Mouse (Mus musculus): ENCODE measurements around the gene Proca1.
"Not testable (repeated sequence)": the region's sequence is repeated elsewhere in the genome, so short reads cannot be mapped to it uniquely, and the experiment has no call there.

Proca1 gene

GRCm38 (mm10) chr11:78182961-78183844 lies 10.0 kb upstream of the Proca1 start, which contains the start of gene Rpl23a:
Gene Rpl23a, minus strand, starts transcription at chr11:78183584.
- peak; percentile 78 to 88 for DNase-seq

DNA sequence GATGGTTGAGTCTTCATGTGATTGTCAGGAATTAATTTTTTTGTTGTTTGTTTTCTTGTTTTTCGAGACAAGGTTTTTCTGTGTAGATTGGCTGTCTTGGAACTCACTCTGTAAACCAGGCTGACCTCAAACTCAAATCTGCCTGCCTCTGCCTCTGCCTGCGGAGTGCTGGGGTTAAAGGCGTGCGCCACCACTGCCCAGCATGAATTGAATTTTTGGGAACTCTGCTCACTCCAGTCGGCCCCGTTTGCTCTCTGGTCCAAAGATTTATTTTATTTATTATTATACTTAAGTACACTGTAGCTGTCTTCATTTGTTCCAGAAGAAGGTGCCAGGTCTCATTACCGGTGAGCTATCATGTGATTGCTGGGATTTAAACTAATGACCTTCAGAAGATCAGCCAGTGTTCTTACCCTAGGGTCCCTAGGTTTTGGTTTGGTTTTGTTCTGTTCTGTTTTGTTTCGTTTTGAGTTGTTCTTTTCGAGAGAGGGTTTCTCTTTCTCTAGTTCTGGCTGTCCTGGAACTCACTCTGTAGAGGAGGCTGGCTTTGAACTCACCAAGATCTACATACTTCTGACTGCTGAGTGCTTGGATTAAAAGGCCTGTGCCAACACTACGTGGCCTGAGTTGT lies 9.2 kb upstream of the Proca1 start:
- no peak for DNase-seq

GRCm38 (mm10) chr11:78184702-78185101 lies 8.5 kb upstream of the Proca1 start:
- not testable (repeated sequence) for DNase-seq

DNA sequence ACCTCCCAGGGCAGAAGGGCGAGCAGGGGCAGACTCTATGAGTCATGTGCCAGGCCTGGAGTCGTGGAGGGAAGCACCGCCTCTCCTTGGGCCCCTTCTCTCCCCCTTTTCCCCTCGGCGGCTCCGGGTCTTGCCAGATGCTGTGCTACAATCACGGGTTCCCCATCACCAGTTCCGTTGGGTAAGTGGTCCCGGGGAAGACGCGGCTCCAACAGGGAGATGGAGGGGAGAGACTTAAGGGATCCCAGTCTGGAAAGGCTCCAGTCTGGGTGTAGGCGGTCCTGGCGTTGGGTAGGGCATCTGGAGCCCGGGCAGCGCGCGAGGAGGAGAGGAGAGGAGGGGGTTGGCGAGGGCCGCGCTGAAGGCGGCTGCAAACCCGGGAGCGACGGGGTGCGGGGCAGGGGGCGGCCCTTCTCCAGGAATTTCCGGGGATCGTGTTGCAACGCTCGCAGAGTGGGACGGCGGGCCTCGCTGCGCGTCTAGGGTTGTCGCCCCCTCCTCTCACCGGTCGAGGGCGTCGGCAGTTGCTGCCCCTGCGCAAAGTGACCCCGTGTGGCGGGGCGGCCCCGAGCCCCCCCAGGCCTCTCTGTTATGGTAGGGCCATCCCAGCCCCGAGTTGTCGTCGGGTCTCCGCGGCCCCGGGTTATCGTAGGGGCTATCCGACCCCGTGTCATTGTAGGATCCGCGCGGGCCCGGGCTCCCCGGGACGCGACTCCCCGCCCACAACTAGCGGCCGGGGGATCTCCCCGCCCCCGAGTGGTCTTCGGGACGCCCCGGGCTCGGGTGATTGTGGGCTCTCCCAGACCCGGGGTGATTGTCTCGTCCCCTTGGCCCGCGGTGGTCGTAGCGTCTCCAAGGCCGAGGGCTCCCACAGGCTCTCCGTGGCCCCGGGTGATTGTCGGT lies 4.6 kb upstream of the Proca1 start, which contains the start of gene Rab34:
Rab34 (plus strand) TSS at position 100 of the 903 bp plus-strand sequence.
- peak; percentile 89 to 93 for DNase-seq

GRCm38 (mm10) chr11:78189234-78190040 lies 3.8 kb upstream of the Proca1 start:
- peak; percentile 89 to 94 for DNase-seq

GRCm38 (mm10) chr11:78190041-78190440 lies 3.2 kb upstream of the Proca1 start:
- DNase-seq = peak; percentile 58 to 76

DNA sequence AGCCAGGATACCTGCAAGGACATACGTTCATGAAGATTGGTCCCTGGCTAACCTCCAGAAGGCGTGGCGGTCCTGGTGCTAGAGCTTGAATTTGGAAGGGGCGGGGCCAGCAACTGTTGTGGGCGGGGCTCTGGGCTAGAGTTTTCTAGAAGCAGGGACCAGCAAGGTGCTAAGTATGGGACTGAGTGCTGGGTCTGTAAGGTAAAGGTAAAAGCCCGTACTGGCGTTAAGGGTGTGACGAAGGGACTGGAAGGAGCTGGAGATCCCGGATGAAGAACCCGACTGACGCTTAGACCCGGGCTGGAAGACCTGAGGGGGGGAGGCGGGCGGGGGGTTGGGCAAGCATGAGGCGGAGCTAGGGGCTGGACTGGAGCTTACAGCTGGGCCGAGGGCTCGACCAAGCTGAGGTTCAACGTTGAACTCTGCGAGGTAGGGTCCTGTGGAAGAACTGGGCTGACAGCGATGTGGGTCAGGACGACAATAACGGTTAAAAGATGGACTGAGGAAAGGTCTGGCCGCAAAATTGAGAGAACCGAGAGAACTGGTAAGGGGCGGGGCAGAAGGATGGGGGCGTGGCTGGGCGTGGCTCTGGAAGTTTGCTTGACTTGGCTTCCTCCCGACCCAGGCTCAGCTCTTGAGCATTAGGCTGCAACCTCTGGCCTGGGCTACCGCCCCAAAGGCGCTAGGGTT lies 1.4 kb downstream of the Proca1 start:
- DNase-seq = peak; percentile 90 to 92

DNA sequence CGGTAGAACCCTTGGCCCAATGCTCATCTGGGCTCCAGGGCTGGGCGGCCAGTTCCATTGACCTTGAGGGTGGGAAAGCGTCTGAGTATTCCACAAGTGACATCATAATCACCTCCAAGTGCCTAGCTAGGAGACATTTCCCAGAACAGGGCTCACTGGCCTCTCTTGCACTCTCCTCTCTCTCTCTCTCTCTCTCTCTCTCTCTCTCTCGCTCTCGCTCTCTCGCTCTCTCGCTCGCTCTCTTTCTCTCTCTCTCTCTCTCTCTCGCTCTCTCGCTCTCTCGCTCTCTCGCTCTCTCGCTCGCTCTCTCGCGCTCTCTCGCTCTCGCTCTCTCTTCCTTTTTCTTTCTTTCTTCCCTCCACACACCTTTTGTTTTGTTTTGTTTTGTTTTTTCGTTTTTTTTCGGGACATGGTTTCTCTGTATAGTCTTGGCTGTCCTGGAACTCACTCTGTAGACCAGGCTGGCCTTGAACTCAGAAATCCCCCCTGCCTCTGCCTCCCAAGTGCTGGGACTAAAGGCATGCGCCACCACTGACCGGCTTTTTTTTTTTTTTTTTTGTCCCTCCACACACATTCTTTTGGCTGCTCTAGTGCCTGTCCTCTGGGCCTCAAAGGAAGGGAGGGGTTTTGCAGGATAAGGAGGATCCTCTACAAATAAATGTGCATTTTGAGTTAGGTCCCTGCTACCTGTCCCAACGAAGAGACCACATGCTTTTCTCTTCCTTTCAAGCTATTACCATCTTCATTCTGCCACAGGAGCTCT lies 2.1 kb downstream of the Proca1 start:
- DNase-seq = no peak

DNA sequence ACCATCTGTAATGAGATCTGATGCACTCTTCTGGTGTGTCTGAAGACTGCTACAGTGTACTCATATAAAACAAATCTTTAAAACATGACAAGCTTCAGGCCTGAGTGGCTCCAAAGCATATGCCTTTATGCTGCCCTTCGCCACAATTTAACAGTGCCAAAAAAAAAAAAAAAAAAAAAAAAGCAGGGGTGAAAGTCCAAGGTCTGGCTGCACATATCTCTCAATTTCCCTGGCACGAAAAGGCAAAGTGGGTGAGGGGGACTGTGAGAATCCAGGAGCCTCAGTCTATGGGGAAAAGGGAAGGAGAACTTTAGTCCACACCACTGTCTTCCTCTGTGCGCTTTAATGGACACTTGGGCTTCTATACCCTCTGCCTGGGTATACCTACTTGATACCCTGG lies 9.2 kb downstream of the Proca1 start:
- DNase-seq = no peak

GRCm38 (mm10) chr11:78204287-78204686 lies 11.1 kb downstream of the Proca1 start:
- DNase-seq = no peak

GRCm38 (mm10) chr11:78205361-78206206 lies 12.4 kb downstream of the Proca1 start:
- DNase-seq = no peak

DNA sequence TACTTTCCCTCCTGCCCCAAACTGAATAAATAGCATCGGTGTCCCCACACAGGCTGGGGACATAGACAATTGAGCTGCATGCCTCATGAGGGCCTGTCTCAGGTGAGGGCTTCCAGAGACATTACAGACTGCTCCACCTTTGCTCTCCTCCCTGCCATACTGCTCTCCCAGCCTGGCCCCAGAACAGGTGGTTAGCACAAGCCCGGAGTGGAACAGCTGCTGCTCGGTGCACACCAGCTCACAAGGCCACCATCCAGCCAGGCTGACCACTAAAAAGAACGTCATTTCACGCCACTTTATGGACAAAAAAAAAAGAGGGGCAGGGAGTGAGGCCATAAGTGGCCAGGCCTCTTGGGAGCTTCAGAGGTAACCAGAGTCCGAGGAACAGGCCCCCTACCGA lies 14.0 kb downstream of the Proca1 start:
- no peak for DNase-seq

DNA sequence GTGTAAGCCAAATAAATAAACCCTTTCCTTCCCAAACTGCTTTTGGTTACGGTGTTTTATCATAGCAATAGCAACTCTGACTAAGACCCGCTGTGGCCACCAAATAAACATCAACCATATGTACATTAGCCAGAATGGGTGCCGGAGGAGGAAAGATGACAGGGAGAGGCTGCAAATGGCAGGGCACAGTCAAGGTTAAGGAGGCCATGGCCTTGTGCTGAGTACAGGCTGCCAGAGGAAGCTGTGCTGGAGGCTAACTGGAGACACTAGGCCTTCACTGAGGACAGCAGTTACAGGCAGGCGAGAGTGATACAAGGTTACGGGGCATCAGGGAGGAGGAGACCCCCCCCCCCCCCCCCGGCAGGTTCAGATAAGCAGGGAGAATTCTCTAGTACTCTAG lies 16.7 kb downstream of the Proca1 start:
- no peak for DNase-seq

DNA sequence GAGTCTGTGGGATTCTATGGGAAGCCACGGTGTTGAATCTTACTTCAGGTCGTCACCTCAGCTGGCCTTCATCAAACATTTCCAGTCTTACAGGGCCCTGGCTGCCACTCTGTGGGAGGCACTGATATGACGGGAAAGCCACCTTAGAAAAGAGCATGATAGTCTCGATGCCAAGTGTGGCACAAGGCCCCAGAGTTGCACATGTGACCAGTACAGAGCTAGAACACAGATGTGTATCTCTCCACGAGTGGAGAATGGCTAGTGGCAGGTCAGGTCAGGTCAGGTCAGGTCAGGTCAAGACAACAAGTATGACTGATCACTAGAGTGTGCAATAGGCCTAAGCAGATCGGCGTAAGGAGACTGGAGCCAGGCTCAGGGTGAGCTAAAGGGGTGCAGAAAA lies 17.4 kb downstream of the Proca1 start:
- DNase-seq = no peak

- no peak for DNase-seq
These were observed 18.3 kb downstream of the Proca1 start for GRCm38 (mm10) chr11:78211513-78211912.

DNA sequence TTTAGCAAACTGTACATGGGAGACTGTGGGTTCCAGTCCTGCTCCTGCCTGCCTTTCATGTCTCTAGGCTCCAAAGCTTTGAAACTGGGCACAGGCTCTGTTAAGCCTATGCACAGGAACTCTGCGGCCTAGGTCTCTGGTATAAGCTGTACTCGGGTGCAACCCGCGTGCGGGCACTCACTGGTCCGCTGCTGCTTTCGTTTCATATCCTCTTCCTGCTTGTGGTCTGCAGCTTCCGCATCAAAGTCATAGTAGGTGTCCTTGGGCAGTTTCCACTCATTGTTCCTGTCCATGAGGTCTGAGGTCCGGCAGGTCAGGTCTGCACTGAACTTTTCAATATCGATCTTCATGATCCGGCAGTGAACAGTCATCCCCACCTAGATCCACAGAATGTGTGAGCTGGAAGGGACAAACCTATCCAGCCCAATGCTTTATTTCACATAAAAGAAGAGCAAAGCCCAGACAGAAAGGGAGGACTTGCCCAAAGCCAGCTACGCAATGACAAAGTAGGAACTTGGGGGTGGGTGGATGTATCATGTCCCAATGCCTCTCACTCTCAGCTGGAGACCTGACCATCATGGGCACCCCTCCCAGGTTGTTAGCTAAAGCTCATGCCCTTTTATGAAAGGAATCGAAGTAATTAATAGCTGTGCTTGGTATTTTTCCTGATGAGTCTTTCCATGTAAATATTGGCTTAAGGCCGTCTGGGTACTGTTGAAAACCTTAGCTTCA lies 20.1 kb downstream of the Proca1 start:
- DNase-seq = no peak

GRCm38 (mm10) chr11:78215709-78216317 lies 22.6 kb downstream of the Proca1 start:
- DNase-seq = no peak

DNA sequence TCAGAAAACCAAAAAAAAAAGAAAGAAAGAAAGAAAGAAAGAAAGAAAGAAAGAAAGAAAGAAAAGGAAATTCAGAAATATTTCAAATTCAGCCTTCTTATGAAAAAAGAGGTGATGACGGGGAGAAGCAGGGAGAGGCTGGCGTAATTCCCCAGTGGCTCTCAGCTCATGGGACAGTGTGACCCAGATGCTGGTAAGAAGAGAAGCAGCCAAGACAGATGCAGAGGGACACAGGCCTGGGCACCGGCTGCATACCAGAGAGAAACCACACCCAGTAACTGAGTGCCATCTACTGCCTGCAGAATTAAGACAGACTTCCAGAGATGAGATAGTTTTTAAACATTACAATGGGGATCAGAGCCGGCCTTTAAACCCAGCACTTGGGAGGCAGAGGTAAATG lies 30.4 kb downstream of the Proca1 start:
- DNase-seq = no peak

GRCm38 (mm10) chr11:78231518-78231917 lies 38.3 kb downstream of the Proca1 start:
- no peak for DNase-seq
